Mouse (Mus musculus) forebrain, embryonic 11.5 days (tissue): ENCODE results near the gene Lfng. TPM values are rescaled to one million over a fixed set of nuclear protein-coding genes. Genes with fewer than 3 reads are reported as not detected.

Experiments
- ATAC-seq: fragments of 200-750 bp; cut with Nextera tagmentation; replicated peaks from 2 replicates; pipeline ENCODE4 v1.8.0; 2017; ENCODE audit warnings: moderate TSS enrichment; ENCODE audit not compliant: low FRiP score
- DNase-seq: peaks from one replicate; pipeline ENCODE4 v3.0.0-alpha.2; 2017; ENCODE audit warnings: low spot score
- H3K27ac ChIP-seq: fragments of 300-500 bp; sonication (generic); 2 replicates; pipeline ENCODE4 v1.5.1; 2014; ENCODE audit warnings: low read depth, low read length
- H3K27me3 ChIP-seq: fragments of 300-500 bp; sonication (generic); 2 replicates; pipeline ENCODE4 v1.6.1; 2014; ENCODE audit warnings: mild to moderate bottlenecking, low read length, mixed read lengths; ENCODE audit not compliant: control insufficient read depth, insufficient read depth
- H3K36me3 ChIP-seq: fragments of 300-500 bp; sonication (generic); 2 replicates; pipeline ENCODE4 v1.6.1; 2014; ENCODE audit warnings: mild to moderate bottlenecking, low read length, moderate library complexity, mixed read lengths; ENCODE audit not compliant: control insufficient read depth, insufficient read depth
- H3K4me1 ChIP-seq: fragments of 300-500 bp; sonication (generic); replicated peaks from 2 replicates; pipeline ENCODE4 v1.6.1; 2014; ENCODE audit warnings: low read length, mixed read lengths; ENCODE audit not compliant: control insufficient read depth, insufficient read depth
- H3K4me2 ChIP-seq: fragments of 300-500 bp; sonication (generic); 2 replicates; pipeline ENCODE4 v1.6.1; 2014; ENCODE audit warnings: low read depth, mild to moderate bottlenecking, low read length, moderate library complexity, mixed read lengths; ENCODE audit not compliant: severe bottlenecking
- H3K4me3 ChIP-seq: fragments of 300-500 bp; sonication (generic); 2 replicates; pipeline ENCODE4 v1.5.1; 2014; ENCODE audit warnings: low read depth, low read length
- H3K9ac ChIP-seq: fragments of 300-500 bp; sonication (generic); 2 replicates; pipeline ENCODE4 v1.6.1; 2014; ENCODE audit warnings: low read length
- H3K9me3 ChIP-seq: fragments of 300-500 bp; sonication (generic); 2 replicates; pipeline ENCODE4 v1.6.1; 2016; ENCODE audit warnings: low read length, mixed read lengths; ENCODE audit not compliant: control insufficient read depth
- WGBS: fragments of 180-500 bp; shearing (Covaris S2); extraction: QIAGEN DNeasy Blood & Tissue Kit; methylation state at CpG from one replicate; pipeline ENCODE4 v1.1.7; 2014; 5-methylcytosine and 5-hydroxymethylcytosine counted together
- polyA plus RNA-seq: library from polyadenylated mRNA; unstranded; fragments of >200 nt; fragmentation: Nextera tagmentation; extraction: Ambion mirVana; gene quantifications from 2 replicates; pipeline ENCODE4 v1.2.1, GENCODE M21; 2014

Lfng gene
- polyA plus RNA-seq, 1 experiment from 2014 or later, result 41.8 TPM

GRCm38 (mm10) chr5:140609511-140610272 lies 2.6 kb downstream of the Lfng start:
- peak overlapping the region; percentile 99 for H3K27ac ChIP-seq
- H3K4me3 ChIP-seq, result peak overlapping the region; percentile 82
- peaks cover 2% of the 10 kb centered on the region for H3K27me3 ChIP-seq
- peaks cover 41% of the 10 kb centered on the region for H3K4me1 ChIP-seq
- H3K4me2 ChIP-seq, result peak overlapping the region; percentile 81
- DNase-seq (peak; percentile 77), ATAC-seq (no peak)
- peaks cover 7% of the 10 kb centered on the region; the same call in 1 of the 2 replicates for H3K36me3 ChIP-seq
- H3K9me3 ChIP-seq, result no peaks in the 10 kb centered on the region
- peak overlapping the region; percentile 94 for H3K9ac ChIP-seq
- WGBS, result 4% methylated on average over 13 of the region's 13 CpGs

GRCm38 (mm10) chr5:140610273-140611011 lies 3.3 kb downstream of the Lfng start:
- Histone ChIP-seq H3K4me1 (peaks cover 42% of the 10 kb centered on the region), H3K9ac (peak overlapping the region; percentile 94), H3K27ac (peak overlapping the region; percentile 99), H3K4me2 (peak overlapping the region; percentile 81), H3K27me3 (peaks cover 2% of the 10 kb centered on the region), H3K9me3 (no peaks in the 10 kb centered on the region), H3K36me3 (peaks cover 7% of the 10 kb centered on the region; the same call in 1 of the 2 replicates), H3K4me3 (peak overlapping the region; percentile 82)
- DNase-seq, result peak; percentile 85
- peak; percentile 10; the same call in 1 of the 2 replicates for ATAC-seq
- under 1% methylated on average over 29 of the region's 30 CpGs for WGBS

- H3K4me3 ChIP-seq, result peak overlapping the region; percentile 82
- peak; percentile 55 for ATAC-seq
- H3K9me3 ChIP-seq, result no peaks in the 10 kb centered on the region
- H3K36me3 ChIP-seq, result peaks cover 7% of the 10 kb centered on the region; the same call in 1 of the 2 replicates
- peaks cover 41% of the 10 kb centered on the region for H3K4me1 ChIP-seq
- peaks cover 2% of the 10 kb centered on the region for H3K27me3 ChIP-seq
- DNase-seq, result peak; percentile 93
- H3K4me2 ChIP-seq, result peak overlapping the region; percentile 81
- peak overlapping the region; percentile 94 for H3K9ac ChIP-seq
- 2% methylated on average over 21 of the region's 21 CpGs for WGBS
- H3K27ac ChIP-seq, result peak overlapping the region; percentile 99
Observed at GRCm38 (mm10) chr5:140611021-140611583, 4.0 kb downstream of the Lfng start.

GRCm38 (mm10) chr5:140611611-140612185 lies 4.6 kb downstream of the Lfng start:
- H3K27me3 ChIP-seq, result no peaks in the 10 kb centered on the region
- DNase-seq, result peak; percentile 85
- peaks cover 7% of the 10 kb centered on the region; the same call in 1 of the 2 replicates for H3K36me3 ChIP-seq
- H3K9ac ChIP-seq, result peak overlapping the region; percentile 94
- no peaks in the 10 kb centered on the region for H3K9me3 ChIP-seq
- H3K4me2 ChIP-seq, result peak overlapping the region; percentile 81
- peak; percentile 25 for ATAC-seq
- peaks cover 35% of the 10 kb centered on the region for H3K4me1 ChIP-seq
- peak overlapping the region; percentile 82 for H3K4me3 ChIP-seq
- WGBS, result 1% methylated on average over 15 of the region's 15 CpGs
- peak overlapping the region; percentile 99 for H3K27ac ChIP-seq

- peaks cover 34% of the 10 kb centered on the region for H3K4me1 ChIP-seq
- ATAC-seq (no peak), DNase-seq (no peak)
- no peaks in the 10 kb centered on the region for H3K9me3 ChIP-seq
- H3K27me3 ChIP-seq, result no peaks in the 10 kb centered on the region
- H3K36me3 ChIP-seq, result peaks cover 7% of the 10 kb centered on the region; the same call in 1 of the 2 replicates
- peak overlapping the region; percentile 99 for H3K27ac ChIP-seq
- peak overlapping the region; percentile 82 for H3K4me3 ChIP-seq
- H3K4me2 ChIP-seq, result peak overlapping the region; percentile 81
- 27% methylated on average over 18 of the region's 18 CpGs for WGBS
- peak overlapping the region; percentile 94 for H3K9ac ChIP-seq
Observed at GRCm38 (mm10) chr5:140612191-140612590, 5.1 kb downstream of the Lfng start.

- H3K9me3 ChIP-seq, result no peaks in the 10 kb centered on the region
- H3K27ac ChIP-seq, result no peak overlapping the region
- no peak overlapping the region for H3K9ac ChIP-seq
- DNase-seq (no peak), ATAC-seq (no peak)
- H3K36me3 ChIP-seq, result peaks cover 7% of the 10 kb centered on the region; the same call in 1 of the 2 replicates
- no peak overlapping the region for H3K4me3 ChIP-seq
- 96% methylated on average over 10 of the region's 10 CpGs for WGBS
- H3K4me1 ChIP-seq, result peaks cover 34% of the 10 kb centered on the region
- no peaks in the 10 kb centered on the region for H3K27me3 ChIP-seq
- H3K4me2 ChIP-seq, result no peak overlapping the region
Observed at GRCm38 (mm10) chr5:140614141-140614540, 7.0 kb downstream of the Lfng start.

- WGBS, result 90% methylated on average over 4 of the region's 4 CpGs
- no peak overlapping the region for H3K9ac ChIP-seq
- H3K36me3 ChIP-seq, result peaks cover 7% of the 10 kb centered on the region; the same call in 1 of the 2 replicates
- no peak overlapping the region for H3K4me3 ChIP-seq
- peak overlapping the region; percentile 46 for H3K27ac ChIP-seq
- no peak overlapping the region for H3K4me2 ChIP-seq
- ATAC-seq (no peak), DNase-seq (no peak)
- H3K27me3 ChIP-seq, result no peaks in the 10 kb centered on the region
- H3K4me1 ChIP-seq, result peaks cover 30% of the 10 kb centered on the region
- no peaks in the 10 kb centered on the region for H3K9me3 ChIP-seq
Observed at GRCm38 (mm10) chr5:140614837-140615236, 7.7 kb downstream of the Lfng start.
